Mouse (Mus musculus): Measurements from ENCODE around the gene Gm10638.
A peak's percentile ranks its signal among the peaks of the same experiment; 100 is the strongest.

Gm10638 gene

DNA sequence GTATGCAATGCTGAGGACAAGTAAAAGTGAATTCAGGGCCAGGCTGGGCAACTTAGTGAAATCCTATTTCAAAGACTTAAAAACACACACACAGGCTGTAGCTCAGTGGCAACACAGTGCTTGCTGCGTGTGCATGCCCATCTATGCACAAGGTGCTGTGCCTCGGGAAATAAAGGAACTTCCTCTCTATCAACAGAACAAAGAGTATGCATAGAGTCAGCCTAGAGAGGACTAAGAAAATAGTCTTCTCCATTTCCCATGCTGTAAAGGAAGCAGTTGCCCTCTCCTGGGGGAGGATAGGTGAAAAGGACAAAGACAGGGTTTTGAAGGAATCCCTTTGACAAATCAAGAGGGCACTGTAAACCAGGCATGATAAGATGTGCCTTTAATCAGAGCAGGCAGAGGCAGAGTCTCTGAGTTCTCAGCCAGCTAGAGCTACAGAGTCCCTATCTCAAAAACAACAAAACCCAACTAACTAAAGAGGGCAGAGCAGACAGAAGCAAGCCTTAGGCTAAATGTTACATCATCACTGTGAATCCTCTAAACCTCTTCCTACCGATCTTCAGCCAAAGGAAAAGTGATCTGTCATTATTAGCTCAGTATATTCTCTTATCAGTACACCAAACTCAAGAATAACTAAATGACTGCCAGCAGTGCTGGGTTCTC lies 9.9 kb upstream of the Gm10638 start:
- no peak for DNase-seq (ENCODE audit: low spot score)

- DNase-seq (ENCODE audit: low spot score): no peak
These were observed 4.6 kb upstream of the Gm10638 start for GRCm38 (mm10) chr8:86740899-86741298.

- no peak for DNase-seq (ENCODE audit: low spot score)
These were observed 3.9 kb upstream of the Gm10638 start for GRCm38 (mm10) chr8:86741627-86742026.

DNA sequence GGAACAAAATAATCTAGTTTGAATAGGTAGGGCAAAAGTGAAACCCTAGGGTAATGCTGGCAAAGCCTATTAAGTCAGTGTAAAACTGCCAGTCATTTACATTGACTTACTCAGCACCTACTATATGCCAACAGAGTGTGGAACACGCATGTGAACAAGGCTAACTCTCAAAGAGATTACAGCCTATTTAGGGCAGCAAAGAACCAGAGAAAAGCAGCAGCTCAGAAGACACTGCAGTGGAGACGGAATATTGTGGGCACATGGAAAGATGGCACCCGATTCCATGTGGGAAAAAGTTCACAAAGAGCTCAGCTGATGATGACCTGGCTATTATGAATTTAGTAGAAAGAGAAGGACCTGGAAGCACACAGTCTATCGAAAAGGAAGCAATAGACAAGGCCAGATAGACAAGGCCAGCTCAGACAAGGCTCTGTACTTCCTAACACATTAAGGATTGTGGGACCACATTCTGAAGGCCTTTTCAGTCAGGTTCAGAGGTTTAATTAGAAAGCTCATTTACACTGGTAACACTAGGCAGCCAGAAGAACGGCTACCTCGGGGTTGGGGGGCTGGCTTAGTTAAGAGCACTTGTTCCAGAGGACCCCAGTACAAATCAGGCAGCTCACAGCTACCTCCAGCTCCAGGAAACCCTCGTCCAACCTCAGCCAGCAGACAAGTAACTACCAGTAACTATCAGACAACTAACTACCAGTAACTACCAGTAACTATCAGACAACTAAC lies 2.7 kb upstream of the Gm10638 start:
- no peak for DNase-seq (ENCODE audit: low spot score)

DNA sequence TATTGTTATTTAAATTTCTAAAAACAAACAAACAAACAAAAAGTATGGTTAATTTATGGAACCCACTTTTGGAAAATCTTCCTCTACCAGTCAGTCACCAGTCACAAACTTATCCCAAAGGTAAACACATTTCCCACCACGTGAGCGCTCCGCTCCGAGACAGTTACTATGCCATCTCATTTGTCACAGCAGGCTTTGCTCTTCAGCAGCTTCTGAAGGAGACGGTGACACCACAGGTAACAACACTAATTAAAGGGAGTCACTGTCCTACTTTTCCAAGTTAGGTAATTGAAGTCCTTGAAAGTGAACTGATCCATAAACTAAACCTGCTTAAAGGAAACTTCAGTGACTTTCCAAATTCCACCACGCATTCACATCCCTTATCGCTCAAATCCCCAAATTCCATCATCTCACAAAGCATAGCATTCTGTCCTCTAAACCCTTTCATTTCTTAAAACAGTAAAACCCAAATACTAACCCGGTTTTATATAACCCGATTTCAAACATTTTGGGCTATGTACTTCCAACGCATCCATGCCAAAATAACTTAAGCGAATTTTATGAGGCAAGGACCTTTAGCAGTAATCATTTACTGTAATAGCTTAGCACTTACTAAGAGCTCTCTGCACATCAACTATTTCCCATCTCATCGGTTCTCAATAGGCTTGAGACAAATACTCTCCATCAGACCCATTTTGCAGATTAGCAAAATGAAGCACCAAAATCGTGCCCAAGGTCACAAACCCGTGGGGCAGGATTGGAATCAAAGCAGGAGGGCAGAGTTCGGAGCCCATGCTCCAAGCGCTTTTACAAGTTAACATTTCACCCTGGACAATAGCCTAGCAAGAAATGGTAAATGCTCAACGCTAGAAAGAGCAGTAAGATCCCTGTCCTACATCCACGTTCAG lies 932 bp upstream of the Gm10638 start:
- no peak for DNase-seq (ENCODE audit: low spot score)

GRCm38 (mm10) chr8:86745935-86746441 lies 489 bp downstream of the Gm10638 start:
- peak; percentile 98 for DNase-seq (ENCODE audit: low spot score)

DNA sequence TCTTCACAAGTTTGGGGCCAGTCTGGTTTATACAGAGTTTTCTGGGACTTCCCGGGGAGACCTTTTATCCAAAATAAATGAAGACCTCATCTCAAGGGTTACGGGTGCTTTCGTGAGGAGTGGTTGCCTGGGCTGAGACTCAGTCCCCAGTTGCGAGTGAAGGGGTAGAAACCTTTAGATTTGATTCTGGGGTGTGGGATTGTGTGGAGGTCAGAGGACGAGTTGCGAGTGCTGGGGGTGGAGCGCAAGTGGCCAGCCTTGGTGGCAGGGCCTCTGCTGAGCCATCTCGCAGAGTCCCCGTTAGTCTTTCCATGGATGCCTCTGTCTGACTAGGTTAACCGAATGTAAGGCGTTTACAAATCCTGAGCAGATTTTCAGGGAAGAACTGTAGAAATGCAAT lies 1.0 kb downstream of the Gm10638 start:
- no peak for DNase-seq (ENCODE audit: low spot score)

DNA sequence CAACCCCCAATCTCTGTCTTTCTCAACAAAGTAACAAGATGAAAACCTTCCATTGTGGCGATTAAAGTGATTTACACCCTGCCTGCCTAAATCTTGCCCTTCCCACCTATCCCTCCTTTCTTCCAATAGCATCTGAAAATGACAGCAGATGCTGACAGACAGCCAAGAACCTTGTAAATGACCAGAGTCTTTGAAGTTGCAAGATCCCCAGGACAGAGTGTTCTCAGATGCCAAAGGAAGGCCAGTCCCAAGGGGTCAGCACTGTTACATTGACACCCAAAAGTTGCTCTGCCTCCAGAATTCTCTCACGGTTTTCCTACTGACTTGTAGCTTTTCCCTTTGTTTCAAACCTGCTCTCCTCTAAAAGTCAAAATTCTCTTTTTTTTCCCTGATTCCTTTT lies 4.3 kb downstream of the Gm10638 start:
- DNase-seq (ENCODE audit: low spot score): no peak

GRCm38 (mm10) chr8:86756948-86757733 lies 11.6 kb downstream of the Gm10638 start:
- DNase-seq (ENCODE audit: low spot score): no peak

- DNase-seq (ENCODE audit: low spot score): no peak
These were observed 13.2 kb downstream of the Gm10638 start for GRCm38 (mm10) chr8:86758651-86759050.

DNA sequence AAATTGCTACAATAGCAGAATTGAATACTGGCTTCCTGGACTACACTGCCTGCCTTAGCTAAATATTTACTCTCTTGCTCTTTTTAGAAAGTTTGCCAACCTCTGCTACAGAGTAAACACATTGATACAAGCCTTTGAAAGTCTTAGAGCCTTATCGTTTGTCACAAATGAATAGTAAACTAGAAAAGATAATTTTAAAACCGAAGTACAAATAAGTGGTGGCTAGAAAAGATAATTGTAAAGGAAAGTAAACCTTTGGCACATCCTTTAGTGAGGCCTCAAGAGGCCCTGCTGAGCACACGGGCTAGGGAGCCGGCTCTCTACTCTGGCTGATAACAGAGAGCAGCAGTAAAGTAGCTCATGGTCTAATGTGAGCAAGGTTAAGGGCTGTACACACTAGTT lies 13.6 kb downstream of the Gm10638 start:
- no peak for DNase-seq (ENCODE audit: low spot score)

- no peak for DNase-seq (ENCODE audit: low spot score)
These were observed 15.2 kb downstream of the Gm10638 start for GRCm38 (mm10) chr8:86760746-86761145.

GRCm38 (mm10) chr8:86762806-86763205 lies 17.3 kb downstream of the Gm10638 start:
- no peak for DNase-seq (ENCODE audit: low spot score)

DNA sequence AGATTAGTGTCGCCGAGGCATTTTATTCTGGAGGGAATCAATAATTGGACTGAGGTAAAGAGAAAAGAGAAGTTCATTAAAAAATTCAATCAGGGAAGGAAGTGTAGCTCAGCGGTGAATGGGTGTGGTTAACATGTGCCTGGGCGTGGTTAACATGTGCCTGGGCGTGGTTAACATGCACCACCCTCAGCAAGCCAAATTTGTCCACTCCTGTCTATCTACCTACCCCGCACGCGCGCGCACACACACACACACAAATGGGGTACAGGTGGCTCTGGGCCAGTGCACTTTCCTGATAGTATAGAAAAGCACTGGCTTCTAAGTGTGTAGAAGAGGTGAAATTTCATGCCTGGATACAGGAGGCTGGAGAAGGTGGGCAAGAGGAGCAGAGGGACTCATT lies 19.7 kb downstream of the Gm10638 start:
- DNase-seq (ENCODE audit: low spot score): no peak

DNA sequence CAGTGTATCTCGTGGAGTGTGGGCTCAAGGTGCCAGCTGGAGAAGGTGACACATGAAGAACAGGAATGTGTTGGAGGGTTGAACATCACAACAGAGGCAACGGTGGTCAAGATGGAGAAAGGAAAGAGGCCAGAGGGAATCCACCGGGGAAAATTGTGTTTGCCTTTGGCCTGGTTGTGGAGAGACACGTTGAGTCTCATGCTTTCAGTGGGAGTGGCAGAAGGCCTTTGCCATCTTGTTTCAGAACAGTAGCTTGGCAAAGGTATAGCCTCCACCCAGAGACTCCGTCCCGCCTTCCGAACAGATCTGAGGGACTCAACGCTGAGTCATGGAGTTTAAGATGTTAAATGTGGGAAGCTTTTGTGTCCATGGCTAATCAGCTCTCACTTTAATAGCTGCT lies 20.2 kb downstream of the Gm10638 start:
- no peak for DNase-seq (ENCODE audit: low spot score)

DNA sequence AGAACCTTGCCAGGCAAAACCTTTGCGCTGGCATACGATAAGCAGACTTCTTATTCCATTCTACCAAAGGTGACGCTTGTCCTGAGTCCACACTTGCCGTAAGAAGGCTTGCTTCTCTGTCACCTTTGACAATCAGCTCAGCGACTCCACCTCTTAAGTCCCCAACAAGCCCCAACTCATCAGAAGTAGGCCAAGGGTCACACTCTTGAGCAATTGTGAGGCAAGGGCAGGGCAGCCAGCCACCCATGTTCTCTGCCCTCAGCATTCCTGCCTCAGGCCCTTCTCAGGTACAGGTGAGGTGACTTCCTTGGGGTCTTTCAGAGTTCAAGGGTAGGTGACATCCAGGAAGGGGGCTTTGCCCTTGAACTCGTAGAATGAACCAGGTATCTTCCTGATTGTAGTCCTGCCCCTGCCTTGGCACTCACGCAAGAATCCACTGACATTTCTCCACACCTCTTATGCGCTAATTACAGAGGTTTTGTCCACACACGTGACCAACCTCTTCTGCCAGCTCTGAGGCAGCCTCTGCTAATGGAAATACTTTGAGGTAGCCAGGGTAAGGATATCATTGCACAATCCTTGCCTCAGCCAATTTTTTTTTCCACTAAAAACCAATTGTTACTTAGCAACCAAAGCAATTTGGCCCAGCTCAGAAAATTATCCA lies 21.2 kb downstream of the Gm10638 start:
- DNase-seq (ENCODE audit: low spot score): peak; percentile 52

GRCm38 (mm10) chr8:86768499-86768898 lies 23.0 kb downstream of the Gm10638 start:
- peak; percentile 61 for DNase-seq (ENCODE audit: low spot score)

GRCm38 (mm10) chr8:86769945-86770715 lies 24.6 kb downstream of the Gm10638 start:
- no peak for DNase-seq (ENCODE audit: low spot score)

GRCm38 (mm10) chr8:86779207-86779606 lies 33.7 kb downstream of the Gm10638 start:
- no peak for DNase-seq (ENCODE audit: low spot score)

GRCm38 (mm10) chr8:86781094-86781493 lies 35.6 kb downstream of the Gm10638 start:
- no peak for DNase-seq (ENCODE audit: low spot score)

Data from urinary bladder, postnatal 25 days (tissue).